Mouse (Mus musculus): Measurements from ENCODE around the gene Tbc1d24. TPM values are rescaled to one million over a fixed set of nuclear protein-coding genes. Genes with fewer than 3 reads are reported as not detected.
A peak's percentile ranks its signal among the peaks of the same experiment; 100 is the strongest.

The Tbc1d24 gene
- total RNA-seq, 4 experiments from 2014 or later, result 60.0 to 71.5 (median 64.0) TPM

DNA sequence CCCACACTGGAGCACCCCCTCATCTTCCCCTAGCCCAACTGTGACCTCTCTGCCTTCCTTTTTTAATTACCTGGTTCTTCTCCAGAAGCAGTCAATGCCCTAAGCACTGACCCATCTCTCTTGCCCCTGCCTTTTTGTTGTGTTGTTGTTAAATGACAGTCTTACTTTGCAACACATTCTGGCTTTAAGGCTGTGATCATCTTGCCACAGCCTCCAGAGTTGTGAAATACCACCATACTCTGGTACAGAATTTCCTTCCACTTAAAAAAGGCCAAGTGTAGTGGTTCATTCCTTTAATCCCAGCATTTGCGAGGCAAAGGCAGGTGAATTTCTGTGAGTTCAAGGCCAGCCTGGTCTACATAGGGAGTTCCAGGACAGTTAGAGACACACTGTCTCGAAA lies 14.4 kb downstream of the Tbc1d24 start:
- no peak for DNase-seq (ENCODE audit: low spot score in 2 of 2)

DNA sequence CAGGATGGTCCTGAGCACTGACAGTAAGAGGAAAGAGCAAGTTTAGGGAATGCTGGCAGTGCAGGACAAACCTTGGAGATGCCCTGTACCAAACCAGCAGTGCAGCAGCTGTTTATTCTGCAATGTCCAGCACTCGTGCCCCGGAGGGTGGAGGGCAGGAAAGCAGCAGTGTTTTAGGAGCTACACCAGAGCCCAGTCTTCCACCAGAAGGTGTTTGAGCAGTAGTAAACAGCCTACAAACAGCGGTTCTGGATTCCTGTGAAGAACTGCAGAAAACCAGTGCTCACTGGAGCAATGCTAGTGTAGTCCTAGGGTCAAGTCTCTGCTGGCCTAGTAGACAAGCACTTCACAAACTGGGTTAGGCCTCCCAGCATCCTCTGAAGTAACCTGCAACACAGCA lies 31.1 kb downstream of the Tbc1d24 start:
- no peak for DNase-seq (ENCODE audit: low spot score in 2 of 2)

DNA sequence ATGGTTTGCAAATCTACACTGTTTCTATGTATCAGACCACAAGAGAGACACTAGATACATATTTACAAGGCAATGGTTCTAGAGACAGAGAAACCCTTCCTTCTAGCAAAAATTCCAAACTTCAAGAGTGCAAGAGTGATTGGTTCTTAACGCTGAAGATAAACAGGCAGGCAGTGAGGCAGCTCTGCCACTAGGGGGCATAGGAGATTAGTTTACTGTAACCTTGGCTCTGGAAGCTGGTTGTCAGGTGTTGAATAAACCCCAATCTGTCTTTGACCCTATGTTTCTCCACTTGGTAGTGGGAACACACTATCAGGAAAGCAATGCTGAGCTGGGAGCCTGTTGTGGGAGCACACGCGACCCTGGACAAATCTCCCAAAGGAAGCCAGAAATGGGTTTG lies 31.9 kb downstream of the Tbc1d24 start:
- peak; percentile 61 to 69 for DNase-seq (ENCODE audit: low spot score in 2 of 2)

DNA sequence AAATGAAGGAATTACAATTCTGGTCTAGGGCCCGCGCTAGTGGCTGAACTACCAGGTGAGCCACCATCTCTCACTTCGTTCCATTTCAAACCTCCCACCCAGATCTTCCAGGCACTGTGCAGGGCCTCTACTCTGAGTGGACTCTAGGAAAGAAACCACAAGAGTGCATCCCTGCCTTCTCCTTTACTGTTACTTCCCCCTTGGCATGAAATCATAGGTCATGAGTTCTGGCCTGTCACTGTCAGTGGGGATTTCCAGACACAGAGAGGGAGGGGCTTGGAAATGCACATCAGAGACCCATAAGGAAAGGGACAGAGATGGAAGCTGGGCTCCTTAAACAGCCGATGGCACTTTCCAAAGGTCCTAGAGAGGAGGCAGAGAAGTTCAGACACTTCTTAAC lies 33.6 kb downstream of the Tbc1d24 start:
- DNase-seq (ENCODE audit: low spot score in 2 of 2), result no peak

DNA sequence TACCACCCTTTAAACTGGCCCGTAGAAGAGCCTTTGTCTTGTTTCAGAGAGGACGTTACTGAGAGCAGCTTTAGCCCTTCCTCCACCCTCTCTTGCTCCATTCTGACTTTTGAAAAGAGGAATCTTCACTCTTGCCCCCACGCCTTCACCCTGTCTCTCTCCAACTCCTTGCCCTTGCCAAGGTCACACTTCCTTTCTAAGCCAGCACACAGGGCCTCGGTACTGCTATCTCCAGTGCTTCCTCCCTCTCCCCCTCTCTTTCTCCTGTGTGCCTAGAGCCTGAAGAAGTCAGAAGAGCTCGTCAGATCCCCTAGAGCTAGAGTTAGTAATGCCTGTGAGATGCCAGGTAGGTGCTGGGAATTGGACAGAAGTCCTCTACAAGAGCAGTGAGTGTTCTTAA lies 34.6 kb downstream of the Tbc1d24 start:
- no peak for DNase-seq (ENCODE audit: low spot score in 2 of 2)

DNA sequence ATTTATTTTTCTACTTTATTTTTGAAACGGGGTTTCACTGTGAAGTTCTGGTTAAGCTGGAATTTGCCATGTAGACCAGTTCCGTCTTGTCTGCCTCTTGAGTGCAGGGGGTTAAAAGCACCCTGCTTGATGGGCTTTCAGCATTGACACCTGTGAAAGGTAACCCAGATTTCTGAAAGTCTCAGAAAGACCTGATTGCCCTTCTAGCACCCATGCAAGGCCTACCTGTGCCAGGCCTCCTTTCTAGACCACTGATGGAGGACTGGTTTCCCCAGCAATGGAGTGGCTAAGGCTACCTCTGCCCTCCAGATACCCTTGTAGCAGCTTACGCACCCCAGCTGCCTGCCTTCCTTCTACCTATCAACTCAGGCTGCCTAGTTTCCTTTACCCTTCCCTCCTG lies 35.2 kb downstream of the Tbc1d24 start:
- DNase-seq (ENCODE audit: low spot score in 2 of 2), result peak in 1 of 2 experiments; percentile 26

DNA sequence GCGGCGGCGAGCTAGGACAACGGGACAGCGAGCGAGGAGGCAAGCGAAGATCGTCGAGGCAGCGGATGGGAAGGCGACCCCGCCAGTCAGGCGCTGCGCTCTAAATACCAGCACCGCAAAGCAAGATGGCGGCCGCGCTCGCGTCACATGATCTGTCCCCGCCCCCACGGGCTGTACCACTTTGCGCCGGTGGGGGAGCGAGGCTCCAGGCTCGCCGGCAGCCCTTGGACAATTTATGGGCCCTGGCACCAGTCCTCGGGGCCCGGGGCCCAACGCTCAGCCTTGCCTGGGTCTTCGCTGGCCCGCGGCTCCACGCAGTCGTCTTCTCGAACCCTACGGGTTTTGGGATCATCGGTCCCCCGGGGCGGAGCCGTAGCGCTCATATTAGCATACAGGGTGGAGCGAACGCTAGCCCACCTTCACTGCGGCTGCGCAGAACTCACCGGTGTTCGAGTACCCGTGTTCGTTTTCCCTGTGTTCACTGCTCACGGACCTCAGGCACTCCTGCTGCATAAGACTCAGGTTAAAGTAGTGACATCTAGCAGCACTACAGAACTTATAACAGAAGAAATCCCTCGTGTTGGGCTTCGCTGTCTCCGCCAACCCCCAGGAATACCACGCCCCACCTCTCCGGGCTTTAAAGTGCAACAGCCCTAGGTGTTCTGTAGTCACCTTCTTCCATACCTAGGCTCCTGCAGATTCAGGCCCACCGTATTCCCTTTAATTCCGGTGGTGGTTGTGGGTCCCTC lies 35.9 kb downstream of the Tbc1d24 start, which contains the start of gene Atp6v0c:
Gene Atp6v0c (minus strand): TSS at position 386 of the 749 bp plus-strand sequence.
- DNase-seq (ENCODE audit: low spot score in 2 of 2), result peak; percentile 93 to 97

DNA sequence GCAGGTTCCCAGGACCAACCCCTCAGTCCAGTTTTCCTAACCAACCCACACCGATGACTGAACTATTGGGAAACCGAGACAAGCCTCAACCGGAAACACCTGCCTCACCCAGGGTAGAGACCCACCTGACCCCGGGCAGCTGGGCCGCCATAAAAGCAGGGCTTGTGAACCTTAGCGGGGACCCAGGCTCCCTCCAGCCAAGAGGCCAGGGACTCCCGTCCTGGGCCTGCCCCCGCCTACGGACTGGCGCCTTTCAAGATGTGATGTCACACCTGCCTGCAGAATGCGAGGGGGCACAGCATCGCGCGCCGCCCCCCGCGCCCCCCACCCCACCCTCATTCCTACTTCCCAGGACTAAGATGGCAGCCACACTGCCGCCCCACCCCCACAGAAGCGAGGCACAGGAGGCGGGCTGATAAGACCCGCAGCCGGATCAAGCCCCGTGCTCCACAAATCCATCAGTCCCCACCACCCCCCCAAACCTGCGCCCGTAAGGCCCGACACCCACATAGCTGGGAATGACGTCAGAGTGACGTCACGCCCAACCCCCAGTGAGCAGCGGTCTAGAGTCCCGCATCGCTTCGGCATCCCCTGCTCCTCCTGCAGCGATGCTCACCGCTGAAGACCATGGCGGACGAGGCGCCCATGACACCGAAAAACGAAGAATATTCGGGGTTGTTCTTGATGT lies 36.6 kb downstream of the Tbc1d24 start:
- peak; percentile 70 to 75 for DNase-seq (ENCODE audit: low spot score in 2 of 2)

DNA sequence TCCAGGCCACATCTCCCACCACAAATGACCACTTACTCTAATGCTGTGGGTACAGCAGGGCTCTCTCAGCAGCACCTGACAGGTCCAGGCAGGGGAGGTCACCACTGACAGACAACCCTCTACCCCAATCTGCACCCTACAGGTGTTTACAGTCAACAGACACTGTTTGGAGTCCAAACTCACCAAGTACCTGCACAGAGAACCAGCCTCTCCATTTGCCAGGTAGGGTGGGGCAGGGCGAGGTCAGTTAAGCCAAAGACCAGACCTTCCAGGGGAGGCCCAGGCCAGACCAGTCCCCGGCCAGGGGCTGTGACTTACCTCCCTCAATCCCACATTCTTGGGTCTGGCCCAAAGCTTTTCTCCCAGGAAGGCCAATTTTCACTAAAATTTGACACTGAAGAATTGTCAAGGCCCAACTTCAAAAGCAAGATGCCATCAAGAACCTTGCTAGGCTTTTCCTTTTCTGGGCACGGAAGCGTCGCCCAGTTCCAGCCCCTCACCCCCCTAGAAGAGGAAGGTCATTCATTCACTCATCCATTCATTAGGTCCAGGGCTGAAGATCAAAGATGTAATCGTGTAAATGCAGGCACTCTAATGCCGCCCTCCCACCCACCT lies 37.4 kb downstream of the Tbc1d24 start:
- peak in 1 of 2 experiments; percentile 6 for DNase-seq (ENCODE audit: low spot score in 2 of 2)

DNA sequence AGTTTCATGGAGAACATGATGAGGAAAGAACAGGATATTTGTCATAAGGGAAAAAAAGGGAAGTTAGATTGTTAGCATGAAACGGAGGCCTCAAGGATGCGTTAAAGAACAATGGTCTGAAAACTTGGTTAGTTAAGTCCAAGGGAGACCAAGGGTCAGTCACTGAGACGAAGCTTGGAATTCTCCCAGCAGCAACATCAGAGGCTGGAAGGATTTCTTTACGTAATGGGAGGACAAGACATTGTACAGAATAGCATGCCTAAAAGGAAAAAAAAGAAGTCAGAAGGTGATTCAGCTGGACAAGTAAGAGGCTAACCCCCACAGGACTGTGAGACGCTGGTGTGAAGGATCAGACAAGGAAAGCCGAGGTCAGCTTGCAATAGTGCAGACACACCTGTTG lies 38.2 kb downstream of the Tbc1d24 start:
- no peak for DNase-seq (ENCODE audit: low spot score in 2 of 2)

DNA sequence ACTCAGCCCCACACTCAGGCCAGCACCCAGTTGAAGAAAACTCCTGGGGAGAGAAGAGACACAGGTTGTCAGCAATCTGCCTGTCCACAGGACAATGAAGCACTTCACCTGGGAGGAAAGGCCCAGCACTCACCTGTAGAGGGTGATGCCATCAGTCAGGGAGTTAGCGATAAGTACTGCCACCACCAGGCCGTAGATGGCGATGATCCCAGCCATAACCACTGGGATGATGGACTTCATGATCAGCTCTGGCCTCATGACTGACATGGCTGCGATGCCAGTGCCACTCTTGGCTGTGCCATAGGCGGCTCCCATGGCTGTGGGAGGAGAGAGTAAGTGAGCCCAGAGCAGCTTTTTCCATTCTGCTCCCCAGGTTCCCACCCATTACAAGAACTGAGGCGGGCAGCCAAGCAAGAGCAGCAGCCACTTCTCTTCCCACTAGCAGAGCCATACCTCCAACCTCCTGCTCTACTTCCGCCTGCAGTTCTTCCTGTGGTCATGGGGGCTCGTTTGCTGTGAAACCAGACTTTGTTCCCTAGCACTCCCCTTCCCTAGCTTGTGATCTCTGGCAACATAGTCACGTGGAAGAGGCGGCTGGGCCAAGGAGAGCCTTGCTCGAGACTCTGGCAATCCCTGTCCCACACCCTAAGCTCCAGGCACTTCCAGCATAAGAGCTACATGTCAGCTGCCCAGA lies 40.6 kb downstream of the Tbc1d24 start:
- DNase-seq (ENCODE audit: low spot score in 2 of 2), result no peak

DNA sequence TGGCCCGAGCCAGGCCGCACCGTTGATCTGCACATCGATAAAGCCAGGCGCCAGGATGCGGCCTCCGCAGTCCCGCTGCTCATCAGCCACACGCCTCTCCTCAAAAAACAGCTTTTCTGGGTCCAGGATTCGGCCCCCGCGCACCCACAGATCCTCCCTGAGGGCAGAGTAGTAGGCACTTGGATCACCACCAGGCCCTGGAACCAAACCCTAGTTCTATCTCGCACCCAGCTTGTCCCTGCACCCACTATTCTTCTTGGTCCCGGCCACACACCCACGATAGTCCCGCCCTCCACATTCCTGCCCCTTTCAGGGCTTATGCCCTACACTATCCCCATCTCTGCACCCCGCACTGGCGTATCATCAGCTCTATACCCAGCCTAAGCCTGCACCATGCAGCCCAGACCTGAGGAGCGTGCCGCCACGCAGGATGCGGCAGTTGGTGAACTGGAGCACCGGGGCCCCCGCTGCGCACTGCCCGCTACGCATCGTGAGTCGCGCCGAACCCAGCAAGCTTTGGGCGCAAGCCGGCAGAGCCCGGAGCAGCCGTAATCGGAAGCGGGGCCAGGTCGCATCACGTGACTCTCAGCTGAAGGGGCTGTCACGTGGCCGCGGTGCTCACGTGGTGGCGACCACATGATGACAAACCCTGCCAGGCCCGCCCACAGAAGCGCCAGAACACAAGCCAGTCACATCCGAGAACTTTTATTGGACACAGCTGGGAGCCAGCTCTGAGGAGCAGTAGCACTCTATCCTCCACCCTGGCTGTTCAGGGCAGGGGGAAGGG lies 42.0 kb downstream of the Tbc1d24 start, which contains the start of gene Amdhd2:
Gene Amdhd2 (minus strand): TSS at position 591 of the 787 bp plus-strand sequence.
- DNase-seq (ENCODE audit: low spot score in 2 of 2), result peak; percentile 96 to 99

DNA sequence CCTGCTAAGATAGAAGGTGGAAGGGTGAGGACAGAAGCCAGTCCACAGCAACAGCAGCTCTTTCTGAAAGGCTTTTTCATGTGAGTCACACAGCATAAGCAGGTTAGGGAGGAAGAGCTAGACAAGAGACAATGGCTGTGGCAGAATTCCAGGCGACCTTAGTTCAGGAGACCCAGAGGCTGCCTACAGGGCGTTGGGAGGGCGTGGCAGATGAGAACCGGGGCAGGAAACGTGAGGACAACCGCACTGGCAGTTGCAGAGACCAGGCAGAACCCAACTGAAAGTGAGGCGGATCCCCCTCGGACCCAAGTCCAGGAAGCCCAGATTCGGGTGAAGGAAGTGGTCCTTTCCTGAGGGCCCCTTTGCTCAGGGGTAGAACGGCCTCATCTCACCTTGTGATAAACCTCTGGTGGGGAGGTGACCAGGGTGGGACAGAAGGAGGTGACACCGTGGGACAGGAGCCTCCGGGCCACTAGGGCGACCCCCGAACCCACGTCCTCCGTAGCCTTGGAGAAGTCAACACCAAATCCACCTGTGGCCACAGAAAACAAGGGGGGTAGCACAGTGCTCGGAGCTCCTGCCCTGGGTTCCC lies 42.7 kb downstream of the Tbc1d24 start:
- no peak for DNase-seq (ENCODE audit: low spot score in 2 of 2)

DNA sequence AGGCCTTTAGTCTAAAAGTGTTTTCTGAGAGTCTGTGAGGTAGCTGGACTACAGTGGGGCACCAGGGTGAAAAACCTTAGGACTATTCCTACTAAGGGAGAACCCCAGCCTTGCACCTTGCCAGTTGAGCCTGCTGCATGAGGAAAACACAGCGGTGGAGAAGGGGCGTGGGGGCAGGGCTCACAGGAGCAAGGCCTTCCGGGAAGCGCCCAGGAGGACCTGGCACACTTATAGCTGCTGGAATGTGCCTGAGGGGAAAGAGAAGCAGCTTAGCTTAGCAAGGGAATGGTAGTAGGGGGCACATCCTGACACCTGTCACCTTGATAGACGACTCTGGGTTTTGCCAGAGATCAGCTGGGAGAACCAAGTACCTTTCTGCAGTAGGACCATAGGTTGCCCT lies 43.9 kb downstream of the Tbc1d24 start:
- no peak for DNase-seq (ENCODE audit: low spot score in 2 of 2)

DNA sequence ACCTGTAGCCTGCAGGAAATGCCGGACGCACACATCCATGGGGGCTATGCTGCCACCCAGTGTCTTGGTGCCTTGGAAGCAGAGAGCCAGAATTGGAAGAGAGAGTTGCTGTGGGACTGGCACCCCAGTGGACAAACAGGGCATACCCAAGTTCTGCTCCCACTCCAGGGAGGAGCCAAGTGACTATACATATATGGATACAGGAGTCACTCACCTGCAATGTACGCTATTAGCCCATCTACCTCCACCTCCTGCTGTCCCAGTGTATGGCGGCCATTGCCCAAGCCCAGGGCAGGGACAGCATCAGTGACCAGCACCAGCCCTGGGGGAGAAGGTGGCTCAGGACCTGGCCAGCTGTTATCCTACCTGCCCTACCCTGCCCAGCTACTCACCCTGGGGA lies 47.8 kb downstream of the Tbc1d24 start:
- DNase-seq (ENCODE audit: low spot score in 2 of 2), result no peak

DNA sequence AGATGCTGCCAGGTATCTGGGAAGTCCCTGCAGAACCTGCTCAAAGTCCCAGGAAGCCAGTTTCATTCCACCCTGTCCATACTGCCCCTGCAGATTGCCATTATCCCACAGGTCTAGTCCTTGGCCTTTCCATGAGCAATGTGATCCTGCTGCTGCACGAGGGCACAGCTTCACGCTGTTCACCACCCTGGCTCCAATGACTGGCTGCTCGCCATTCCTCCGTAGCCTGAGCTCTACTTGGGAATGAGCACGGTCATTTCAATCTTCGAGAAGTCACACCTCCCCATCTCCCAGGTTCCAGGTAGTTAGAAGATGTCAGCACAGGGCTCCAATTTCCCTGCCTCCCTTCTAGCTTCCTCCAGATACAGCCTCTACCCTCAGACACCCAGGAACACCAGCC lies 48.2 kb downstream of the Tbc1d24 start:
- DNase-seq (ENCODE audit: low spot score in 2 of 2), result no peak

DNA sequence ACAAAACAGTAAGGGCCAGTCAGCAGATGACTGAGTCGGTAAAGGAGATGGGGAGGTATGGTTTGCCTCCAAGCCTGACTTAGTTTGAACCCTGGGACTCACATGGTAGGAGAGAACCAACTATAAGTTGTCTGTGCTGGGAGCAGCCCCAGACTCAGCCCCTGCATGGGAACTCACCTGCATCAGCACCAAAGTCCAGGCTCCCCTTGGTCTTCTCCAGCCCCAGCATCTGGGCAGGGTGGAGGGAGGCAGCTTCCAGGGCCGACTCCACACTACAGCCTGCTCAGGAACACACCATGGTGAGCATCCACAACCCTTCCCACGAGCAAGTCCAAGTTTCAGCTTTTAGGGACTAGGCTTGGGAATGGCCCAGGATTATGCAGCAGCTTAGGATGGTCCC lies 49.0 kb downstream of the Tbc1d24 start:
- DNase-seq (ENCODE audit: low spot score in 2 of 2), result no peak

DNA sequence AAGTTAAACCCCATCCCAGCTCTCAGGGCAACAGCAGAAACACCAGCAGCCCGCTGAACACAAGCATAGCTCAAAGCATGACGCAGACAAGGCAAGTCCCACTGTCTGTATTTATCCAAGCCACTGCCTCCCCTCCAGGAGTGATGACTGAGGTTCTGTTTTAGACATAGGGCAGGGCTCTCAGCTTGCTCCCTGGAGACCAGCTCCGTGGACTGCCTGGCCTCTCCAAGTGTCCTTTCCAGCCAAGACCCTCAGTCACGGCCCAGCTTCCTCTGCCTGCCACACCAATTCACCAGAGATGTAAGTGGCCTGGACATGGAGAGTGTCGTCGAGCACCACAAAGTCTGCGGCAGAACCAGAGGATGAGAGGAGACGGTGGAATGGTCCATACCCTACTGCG lies 49.6 kb downstream of the Tbc1d24 start:
- no peak for DNase-seq (ENCODE audit: low spot score in 2 of 2)

DNA sequence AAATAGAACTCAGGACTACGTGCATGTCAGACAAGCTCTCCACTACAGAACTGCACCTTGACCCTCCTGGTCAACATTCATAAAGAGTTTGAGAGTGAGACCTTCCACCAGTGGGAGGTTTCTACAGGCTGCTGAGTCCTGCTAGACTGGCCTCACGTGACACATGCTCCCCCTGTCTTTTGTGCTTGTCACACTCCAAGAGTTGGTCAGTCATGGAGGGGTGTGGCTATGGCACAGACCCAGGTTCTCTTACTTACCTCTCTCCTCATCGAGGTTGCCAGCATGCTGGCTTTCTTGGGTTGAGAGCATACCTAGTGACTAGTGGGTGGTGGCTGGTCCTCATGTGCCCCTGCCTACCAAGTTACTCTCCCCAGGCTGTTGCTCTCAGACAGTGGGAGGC lies 50.9 kb downstream of the Tbc1d24 start:
- no peak for DNase-seq (ENCODE audit: low spot score in 2 of 2)

DNA sequence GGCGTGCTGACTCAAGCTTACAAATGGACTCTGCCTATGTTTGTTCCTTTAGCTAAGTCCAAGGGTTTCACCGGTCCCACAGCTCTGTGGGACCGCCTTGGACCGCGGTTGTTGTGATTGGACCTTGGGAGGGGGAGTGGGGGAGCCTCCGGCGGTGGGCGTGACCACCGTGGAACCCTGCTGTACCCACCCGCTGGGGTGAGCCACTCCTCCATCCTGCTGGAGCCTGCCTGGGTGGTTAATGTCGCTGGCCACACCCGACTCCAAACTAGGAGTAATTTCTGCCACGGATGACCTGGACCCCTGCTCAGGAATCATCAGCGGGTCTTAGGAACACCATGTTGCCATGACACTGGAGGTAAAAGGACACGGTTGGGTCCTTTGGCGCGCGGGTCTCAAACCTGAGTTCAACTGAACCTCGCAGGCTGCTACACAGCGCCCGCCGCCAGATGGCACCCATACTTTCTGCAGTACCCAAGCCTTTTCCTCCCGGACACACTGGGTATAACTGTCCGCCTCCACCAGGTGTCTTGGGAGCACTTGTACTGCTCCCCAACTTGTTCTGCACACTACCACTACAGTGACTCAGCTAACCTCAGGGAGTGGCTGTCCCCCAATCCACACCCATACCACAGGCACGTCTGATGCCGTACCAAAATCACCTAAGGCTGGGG lies 53.3 kb downstream of the Tbc1d24 start:
- DNase-seq (ENCODE audit: low spot score in 2 of 2), result peak in 1 of 2 experiments; percentile 71
